Mouse (Mus musculus) adrenal gland, postnatal 4 days (tissue): ENCODE measurements around the gene Cops7b. TPM values are rescaled to one million over a fixed set of nuclear protein-coding genes. Genes with fewer than 3 reads are reported as not detected.
A peak's percentile ranks its signal among the peaks of the same experiment; 100 is the strongest.
"Not testable (repeated sequence)": the region's sequence is repeated elsewhere in the genome, so short reads cannot be mapped to it uniquely, and the experiment has no call there.

ENCODE experiments used
- DNase-seq, 2 experiments: peaks; one replicate each; pipeline ENCODE4 v3.0.0; 2021 to 2022; ENCODE audit warnings: low spot score in 2 of 2, mixed read lengths in 2 of 2
- long read RNA-seq, 2 experiments: library from polyadenylated mRNA; stranded (forward); transcript quantifications; one replicate each; pipeline ENCODE4 v2.0.0; 2021
- total RNA-seq, 2 experiments: library from RNA; stranded (reverse); gene quantifications; 2 replicates each; pipeline ENCODE4 v1.2.3; 2021

The Cops7b gene
- 10 to 100 TPM; 22.2 to 24.2 TPM for total RNA-seq
- long read RNA-seq, experiment 1, transcript Cops7b-201 (7 exons, 2,231 nt) = major isoform, 9 of 14 reads
- long read RNA-seq, experiment 1, partial matches to known transcripts = 5 of 14 reads
- long read RNA-seq, experiment 1, other reads (novel, unspliced or antisense) = 0 of 14 reads
- long read RNA-seq, experiment 2, transcript Cops7b-201 (7 exons, 2,231 nt) = major isoform, 13 of 31 reads
- long read RNA-seq, experiment 2, partial matches to known transcripts = 8 of 31 reads
- long read RNA-seq, experiment 2, other reads (novel, unspliced or antisense) = 9 of 31 reads

GRCm38 (mm10) chr1:86582451-86583096, at the start of gene Cops7b, which contains the start of gene Pde6d:
TSS of gene Cops7b (plus strand) at chr1:86582904.
TSS of gene Pde6d (minus strand) at chr1:86582629.
- peak; percentile 83 to 90 for DNase-seq

DNA sequence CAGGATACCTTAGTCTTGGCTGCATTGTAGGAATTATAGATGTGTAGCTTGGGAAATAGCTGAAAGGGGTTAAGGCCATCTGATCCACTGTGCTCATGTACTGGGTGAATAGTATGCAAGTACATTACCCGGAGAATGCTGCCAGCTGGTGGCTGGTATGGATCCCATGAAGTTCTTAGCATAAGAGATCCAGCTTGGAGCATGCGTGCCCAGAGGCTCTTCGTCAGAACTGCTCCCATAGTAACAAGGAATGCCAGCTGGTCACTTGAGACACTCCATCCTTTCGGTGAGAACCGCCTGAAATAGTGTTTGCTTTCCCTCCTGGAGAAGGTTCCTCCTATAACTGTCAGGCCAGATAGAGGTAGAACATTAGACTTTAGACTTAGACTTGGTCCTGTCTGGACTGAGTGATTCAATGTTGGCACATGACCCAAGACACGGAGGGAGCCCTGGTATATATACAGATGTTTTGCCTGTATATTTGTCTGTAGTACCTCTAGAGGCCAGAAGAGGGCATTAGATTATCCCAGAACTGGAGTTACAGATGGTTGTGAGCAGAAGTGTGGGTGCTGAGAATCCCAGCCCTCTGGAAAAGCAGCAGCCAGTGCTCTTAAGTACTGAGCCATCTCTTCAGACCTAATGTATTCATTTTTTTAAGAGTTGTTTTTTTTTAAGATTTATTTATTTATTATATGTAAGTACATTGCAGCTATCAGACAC, 49.1 kb upstream of the Cops7b start:
- DNase-seq = no peak

DNA sequence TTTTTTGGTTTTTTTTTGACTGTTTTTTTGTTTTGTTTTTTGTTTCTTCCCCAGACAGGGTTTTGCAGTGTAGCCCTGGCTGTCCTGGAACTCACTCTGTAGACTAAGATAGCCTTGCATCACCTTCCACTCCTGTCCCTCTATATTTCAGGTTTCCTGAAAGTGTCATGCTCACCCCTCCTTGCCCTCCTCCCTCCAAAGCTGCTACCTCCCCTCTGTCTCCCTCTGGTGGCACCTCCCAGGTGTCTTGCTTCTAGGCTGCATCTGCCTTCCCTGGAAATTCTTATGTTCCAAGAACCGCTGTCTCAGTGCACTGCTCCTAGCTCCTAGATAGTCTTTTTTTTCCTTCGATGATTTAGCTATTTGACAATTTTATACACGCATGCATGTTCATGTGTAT, 44.3 kb upstream of the Cops7b start:
- DNase-seq = no peak

GRCm38 (mm10) chr1:86539583-86539982, 43.1 kb upstream of the Cops7b start:
- not testable (repeated sequence) for DNase-seq

DNA sequence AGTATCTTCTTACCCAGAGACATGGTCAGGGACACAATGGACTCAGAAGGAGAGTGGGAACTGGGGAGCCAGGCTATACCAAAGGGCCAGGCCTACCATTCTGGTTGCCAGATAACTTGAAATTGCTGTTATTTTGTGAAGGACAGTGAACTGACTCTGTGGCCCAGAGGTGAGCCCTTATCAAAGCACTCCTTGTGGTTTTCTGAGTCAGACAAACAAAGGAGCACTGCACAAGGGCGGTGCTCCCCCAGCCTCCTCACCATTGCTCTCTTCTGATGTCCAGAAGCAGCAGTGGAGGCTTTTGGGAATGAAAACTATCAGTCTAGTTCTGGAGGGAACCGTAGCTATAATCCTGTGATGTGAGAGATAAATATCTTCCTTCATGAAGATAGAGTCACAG, 40.1 kb upstream of the Cops7b start:
- DNase-seq = no peak

GRCm38 (mm10) chr1:86546797-86547196, 35.9 kb upstream of the Cops7b start:
- no peak for DNase-seq

- DNase-seq = no peak
Measured at GRCm38 (mm10) chr1:86551299-86551698, 31.4 kb upstream of the Cops7b start.

DNA sequence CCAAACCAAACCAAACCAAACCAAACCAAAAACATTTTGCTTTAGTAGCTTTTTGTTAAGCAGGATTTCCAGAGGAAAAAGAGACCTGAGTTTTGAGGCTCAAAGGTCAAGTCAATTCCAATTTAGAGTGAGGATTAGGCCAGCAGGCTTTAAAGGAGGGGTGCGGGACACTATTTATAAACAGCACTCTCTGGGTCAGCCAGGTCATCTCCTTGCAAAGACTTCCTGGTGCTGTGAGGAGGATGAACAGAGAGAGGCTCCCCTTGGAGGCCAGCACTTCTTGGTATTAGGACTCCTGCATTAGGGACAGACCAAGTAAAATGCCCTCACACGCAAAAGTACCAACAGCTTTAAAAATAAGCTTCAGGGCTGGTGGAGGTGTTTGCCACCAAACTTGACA, 30.8 kb upstream of the Cops7b start:
- DNase-seq = no peak

DNA sequence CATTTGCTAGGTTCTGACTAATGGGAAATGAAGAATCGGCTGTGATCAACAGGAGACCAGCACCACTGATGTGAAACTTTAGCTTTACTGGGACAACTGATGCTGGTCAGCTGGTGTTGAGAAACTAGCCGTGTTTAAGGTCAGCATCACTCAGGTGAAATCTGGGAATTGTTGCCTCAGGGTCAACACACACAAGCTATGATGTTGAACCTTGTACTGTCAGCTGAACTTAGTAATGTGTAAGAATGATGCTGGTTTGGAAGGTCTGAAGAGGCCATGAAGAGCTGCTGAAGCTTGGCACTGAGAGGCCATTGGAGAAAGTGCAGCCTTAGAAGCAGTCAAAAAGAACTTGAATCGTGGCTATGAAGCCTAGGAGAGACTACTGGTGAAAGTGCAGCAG, 27.0 kb upstream of the Cops7b start:
- no peak for DNase-seq

DNA sequence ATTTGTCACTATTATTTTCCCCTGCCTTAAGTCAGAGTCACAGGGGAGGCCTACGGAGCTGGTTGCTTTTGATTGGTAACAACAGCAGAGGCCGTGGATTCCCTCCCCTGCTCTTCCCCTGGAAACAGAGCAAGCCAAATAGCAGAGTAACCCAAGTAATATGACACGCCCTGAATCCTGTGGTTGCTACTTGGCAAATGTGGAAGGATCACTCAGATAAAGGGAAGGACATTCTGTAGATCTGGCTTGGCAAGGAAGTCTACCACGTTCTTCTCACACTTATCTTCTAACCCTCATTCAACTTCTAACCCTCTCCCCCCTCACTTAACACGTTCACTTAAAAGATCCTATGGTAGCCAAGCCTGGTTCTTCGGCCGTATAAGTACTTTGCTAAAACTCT, 24.8 kb upstream of the Cops7b start:
- no peak for DNase-seq

DNA sequence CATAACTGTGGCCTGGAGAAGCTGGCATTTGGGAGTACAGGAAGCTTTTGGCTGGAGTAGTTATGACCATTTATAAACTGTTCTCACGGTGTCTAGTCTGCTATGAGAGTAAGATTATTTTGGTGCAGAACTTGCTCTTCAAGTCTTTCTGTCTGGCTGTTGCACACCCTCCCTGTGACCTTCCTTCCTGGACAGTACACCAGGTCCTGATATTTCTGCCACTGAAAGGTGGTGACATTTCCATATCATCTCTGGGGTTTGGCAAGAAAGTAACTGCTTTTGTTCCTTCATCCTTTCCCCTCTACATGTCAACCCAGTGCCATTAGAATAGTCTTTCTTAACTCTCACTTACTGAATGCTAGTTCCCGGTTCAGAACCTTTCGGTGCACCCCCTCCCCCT, 23.5 kb upstream of the Cops7b start:
- DNase-seq = no peak

GRCm38 (mm10) chr1:86562663-86563062, 20.0 kb upstream of the Cops7b start:
- no peak for DNase-seq

- no peak for DNase-seq
Measured at GRCm38 (mm10) chr1:86568409-86568808, 14.3 kb upstream of the Cops7b start.

DNA sequence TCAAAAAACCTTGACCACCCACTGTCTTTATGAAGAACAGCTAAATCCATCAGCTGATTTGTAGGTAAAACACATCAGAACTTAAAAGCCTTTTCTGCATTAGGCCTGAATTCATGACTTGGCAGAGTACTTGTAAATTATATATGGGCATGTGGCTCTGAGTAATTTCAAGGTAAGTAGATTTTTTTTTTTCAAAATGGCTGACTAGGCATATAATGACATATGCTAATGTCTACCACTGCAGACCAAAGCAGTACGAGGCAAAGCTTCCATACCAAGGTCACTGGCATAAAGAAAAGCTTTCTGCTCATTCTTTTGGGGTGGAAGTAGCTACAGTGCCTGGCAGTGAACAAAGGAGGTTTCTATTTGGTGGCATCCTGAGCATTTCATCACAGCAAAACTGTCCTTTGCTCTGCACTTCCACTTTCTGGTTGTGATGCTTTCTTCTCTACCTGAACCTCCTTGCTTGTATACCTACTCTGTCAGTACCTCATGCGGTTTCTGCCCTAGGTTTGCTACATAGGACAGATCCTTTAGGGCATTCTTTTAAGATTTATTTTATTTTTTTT, 13.3 kb upstream of the Cops7b start:
- DNase-seq = no peak

- no peak for DNase-seq
Measured at GRCm38 (mm10) chr1:86571381-86571780, 11.3 kb upstream of the Cops7b start.

- no peak for DNase-seq
Measured at GRCm38 (mm10) chr1:86571941-86572340, 10.8 kb upstream of the Cops7b start.

- no peak for DNase-seq
Measured at GRCm38 (mm10) chr1:86580426-86580825, 2.3 kb upstream of the Cops7b start.

- DNase-seq = no peak
Measured at GRCm38 (mm10) chr1:86581692-86582450, 833 bp upstream of the Cops7b start.

DNA sequence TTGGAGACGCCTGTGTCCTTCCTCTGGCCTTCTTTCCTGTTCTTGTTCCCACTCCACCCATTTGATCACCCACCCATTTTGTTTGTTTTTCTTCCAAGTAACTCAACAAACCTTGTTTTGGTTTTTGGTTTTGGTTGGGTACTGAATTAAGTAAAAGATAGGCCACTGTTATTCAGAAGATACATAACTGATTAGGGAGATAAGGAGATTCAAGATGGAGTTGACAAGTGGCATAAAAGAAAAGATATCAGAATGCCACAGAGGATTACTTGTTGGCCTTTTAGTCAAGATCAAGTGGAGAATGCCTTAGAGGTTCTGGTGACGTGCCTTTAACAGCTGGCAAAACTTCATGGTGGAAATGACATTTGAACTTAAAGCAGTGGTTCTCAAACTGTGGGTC, 1.0 kb downstream of the Cops7b start:
- no peak for DNase-seq

DNA sequence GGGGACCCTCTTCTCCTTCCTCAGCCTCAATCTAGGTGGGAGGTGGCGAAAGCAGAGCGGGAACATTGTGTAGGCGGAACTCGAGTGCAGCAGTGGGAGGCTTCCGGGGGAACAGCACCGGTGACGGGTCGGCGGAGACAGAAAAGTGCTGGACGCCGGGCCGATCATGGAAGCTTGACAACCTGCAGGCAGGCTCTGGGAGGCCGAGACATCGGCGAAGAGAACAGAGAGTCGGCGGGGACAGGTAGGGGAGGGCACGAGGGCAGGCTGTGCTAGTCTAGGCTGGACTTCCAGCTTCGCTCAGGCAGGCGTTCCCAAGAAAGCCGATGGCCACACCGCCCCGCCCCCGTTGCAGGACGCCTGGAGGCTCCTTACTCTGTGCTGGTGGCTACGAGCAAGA, 4.3 kb downstream of the Cops7b start:
- DNase-seq = peak; percentile 60 to 74

- no peak for DNase-seq
Measured at GRCm38 (mm10) chr1:86594539-86594938, 11.8 kb downstream of the Cops7b start.
